Mouse (Mus musculus) embryonic facial prominence, embryonic 11.5 days (tissue): Measurements from ENCODE around the gene Bud23. TPM values are rescaled to one million over a fixed set of nuclear protein-coding genes. Genes with fewer than 3 reads are reported as not detected.

Experiments used
- ATAC-seq: fragments of 200-750 bp; cut with Nextera tagmentation; replicated peaks from 2 replicates; pipeline ENCODE4 v1.8.0; 2017; ENCODE audit warnings: low read depth; ENCODE audit not compliant: insufficient number of reproducible peaks, low FRiP score, low TSS enrichment
- DNase-seq: peaks from one replicate; pipeline ENCODE4 v3.0.0-alpha.2; 2015; ENCODE audit warnings: low spot score
- H3K27ac ChIP-seq: fragments of 300-500 bp; sonication (generic); replicated peaks from 2 replicates; pipeline ENCODE4 v1.5.1; 2014; ENCODE audit warnings: mild to moderate bottlenecking, low read depth, low read length, control low read depth
- H3K27me3 ChIP-seq: fragments of 300-500 bp; sonication (generic); 2 replicates; pipeline ENCODE4 v1.6.1; 2014; ENCODE audit warnings: mild to moderate bottlenecking, low read length, moderate library complexity, mixed read lengths; ENCODE audit not compliant: control insufficient read depth, insufficient read depth
- H3K36me3 ChIP-seq: fragments of 300-500 bp; sonication (generic); replicated peaks from 2 replicates; pipeline ENCODE4 v1.6.1; 2014; ENCODE audit warnings: low read depth, mild to moderate bottlenecking, low read length, moderate library complexity, mixed read lengths; ENCODE audit not compliant: control insufficient read depth, insufficient read depth
- H3K4me1 ChIP-seq: fragments of 300-500 bp; sonication (generic); 2 replicates; pipeline ENCODE4 v1.6.1; 2014; ENCODE audit warnings: low read length, mixed read lengths; ENCODE audit not compliant: control insufficient read depth, insufficient read depth
- H3K4me2 ChIP-seq: fragments of 300-500 bp; sonication (generic); 2 replicates; pipeline ENCODE4 v1.6.1; 2014; ENCODE audit warnings: low read depth, mild to moderate bottlenecking, control low read depth, low read length, moderate library complexity
- H3K4me3 ChIP-seq: fragments of 300-500 bp; sonication (generic); 2 replicates; pipeline ENCODE4 v1.5.1; 2014; ENCODE audit warnings: low read depth, low read length, control low read depth
- H3K9ac ChIP-seq: fragments of 300-500 bp; sonication (generic); replicated peaks from 2 replicates; pipeline ENCODE4 v1.6.1; 2014; ENCODE audit warnings: mild to moderate bottlenecking, control low read depth, low read length
- H3K9me3 ChIP-seq: fragments of 300-500 bp; sonication (generic); replicated peaks from 2 replicates; pipeline ENCODE4 v1.6.1; 2016; ENCODE audit warnings: mild to moderate bottlenecking, low read length, inconsistent platforms, mixed read lengths; ENCODE audit not compliant: control insufficient read depth
- WGBS: fragments of 180-500 bp; shearing (Covaris S2); extraction: QIAGEN DNeasy Blood & Tissue Kit; methylation state at CpG from one replicate; pipeline ENCODE4 v1.1.7; 2014; 5-methylcytosine and 5-hydroxymethylcytosine counted together
- polyA plus RNA-seq: library from polyadenylated mRNA; unstranded; fragments of >200 nt; fragmentation: Nextera tagmentation; extraction: Ambion mirVana; gene quantifications from 2 replicates; pipeline ENCODE4 v1.2.1, GENCODE M21; 2014

The Bud23 gene
- polyA plus RNA-seq, 1 experiment from 2014 or later, result 136 TPM

GRCm38 (mm10) chr5:135012671-135013441 lies 51.9 kb downstream of the Bud23 start:
- H3K4me2 ChIP-seq, result no peak overlapping the region; the same call in 1 of the 2 replicates
- no peak overlapping the region for H3K4me3 ChIP-seq
- no peaks in the 10 kb centered on the region for H3K27me3 ChIP-seq
- H3K27ac ChIP-seq, result no peak overlapping the region
- H3K9me3 ChIP-seq, result no peaks in the 10 kb centered on the region
- peak; percentile 83 for DNase-seq
- 4% methylated on average over 16 of the region's 16 CpGs for WGBS
- H3K36me3 ChIP-seq, result no peaks in the 10 kb centered on the region
- no peak for ATAC-seq
- peaks cover 4% of the 10 kb centered on the region for H3K4me1 ChIP-seq
- peak overlapping the region; percentile 28; the same call in 1 of the 2 replicates for H3K9ac ChIP-seq

GRCm38 (mm10) chr5:135011809-135012613 lies 52.7 kb downstream of the Bud23 start:
- H3K4me3 ChIP-seq, result no peak overlapping the region
- H3K27ac ChIP-seq, result no peak overlapping the region
- no peaks in the 10 kb centered on the region for H3K27me3 ChIP-seq
- ATAC-seq, result no peak
- H3K36me3 ChIP-seq, result no peaks in the 10 kb centered on the region
- H3K9ac ChIP-seq, result peak overlapping the region; percentile 22; the same call in 1 of the 2 replicates
- 18% methylated on average over 26 of the region's 26 CpGs for WGBS
- peak overlapping the region; percentile 19 for H3K4me2 ChIP-seq
- DNase-seq, result peak; percentile 20
- no peaks in the 10 kb centered on the region for H3K9me3 ChIP-seq
- peaks cover 4% of the 10 kb centered on the region for H3K4me1 ChIP-seq

GRCm38 (mm10) chr5:135010841-135011743 lies 53.7 kb downstream of the Bud23 start:
- WGBS, result 84% methylated on average over 25 of the region's 25 CpGs

DNA sequence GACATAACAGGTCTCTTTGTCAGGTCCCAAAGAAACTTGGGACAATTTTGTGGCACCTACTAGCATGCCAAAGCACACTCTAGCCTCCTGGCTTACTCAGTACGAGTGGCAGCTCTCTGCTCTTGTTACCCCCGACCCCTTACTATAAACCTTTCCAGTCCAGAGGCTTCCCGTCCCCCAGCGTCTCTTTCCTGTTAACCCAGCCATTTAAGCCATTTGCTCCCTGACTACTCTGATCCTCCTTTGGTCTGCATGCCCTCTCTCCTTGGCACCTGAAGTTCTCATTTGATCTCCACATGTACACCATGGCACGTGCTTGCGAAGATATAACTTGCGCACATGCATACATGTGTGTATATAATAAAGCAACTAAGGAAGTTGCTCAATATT lies 54.4 kb downstream of the Bud23 start:
- Histone ChIP-seq H3K4me2 (peak overlapping the region; percentile 69), H3K9ac (peak overlapping the region; percentile 32; the same call in 1 of the 2 replicates), H3K36me3 (no peaks in the 10 kb centered on the region), H3K9me3 (no peaks in the 10 kb centered on the region), H3K27me3 (no peaks in the 10 kb centered on the region), H3K27ac (peak overlapping the region; percentile 80; the same call in 1 of the 2 replicates), H3K4me1 (peaks cover 4% of the 10 kb centered on the region), H3K4me3 (peak overlapping the region; percentile 55)
- WGBS, result 63% methylated on average over 7 of the region's 7 CpGs
- ATAC-seq (no peak), DNase-seq (no peak)

More at GRCm38 (mm10) chr5:135010841-135011743, 53.7 kb downstream of the Bud23 start:
- H3K27ac ChIP-seq, result no peak overlapping the region
- no peaks in the 10 kb centered on the region for H3K9me3 ChIP-seq
- H3K4me3 ChIP-seq, result no peak overlapping the region
- H3K9ac ChIP-seq, result no peak overlapping the region
- H3K4me1 ChIP-seq, result peaks cover 4% of the 10 kb centered on the region
- DNase-seq (no peak), ATAC-seq (no peak)
- no peaks in the 10 kb centered on the region for H3K27me3 ChIP-seq
- H3K4me2 ChIP-seq, result no peak overlapping the region
- H3K36me3 ChIP-seq, result no peaks in the 10 kb centered on the region

GRCm38 (mm10) chr5:135009590-135010319 lies 55.0 kb downstream of the Bud23 start:
- ATAC-seq (peak; percentile 78), DNase-seq (peak; percentile 81)
- no peaks in the 10 kb centered on the region for H3K27me3 ChIP-seq
- H3K36me3 ChIP-seq, result no peaks in the 10 kb centered on the region
- peak overlapping the region; percentile 69 for H3K4me2 ChIP-seq
- H3K4me1 ChIP-seq, result peaks cover 4% of the 10 kb centered on the region
- under 1% methylated on average over 37 of the region's 37 CpGs for WGBS
- peak overlapping the region; percentile 80 for H3K27ac ChIP-seq
- H3K4me3 ChIP-seq, result peak overlapping the region; percentile 55
- H3K9me3 ChIP-seq, result no peaks in the 10 kb centered on the region
- H3K9ac ChIP-seq, result peak overlapping the region; percentile 32

DNA sequence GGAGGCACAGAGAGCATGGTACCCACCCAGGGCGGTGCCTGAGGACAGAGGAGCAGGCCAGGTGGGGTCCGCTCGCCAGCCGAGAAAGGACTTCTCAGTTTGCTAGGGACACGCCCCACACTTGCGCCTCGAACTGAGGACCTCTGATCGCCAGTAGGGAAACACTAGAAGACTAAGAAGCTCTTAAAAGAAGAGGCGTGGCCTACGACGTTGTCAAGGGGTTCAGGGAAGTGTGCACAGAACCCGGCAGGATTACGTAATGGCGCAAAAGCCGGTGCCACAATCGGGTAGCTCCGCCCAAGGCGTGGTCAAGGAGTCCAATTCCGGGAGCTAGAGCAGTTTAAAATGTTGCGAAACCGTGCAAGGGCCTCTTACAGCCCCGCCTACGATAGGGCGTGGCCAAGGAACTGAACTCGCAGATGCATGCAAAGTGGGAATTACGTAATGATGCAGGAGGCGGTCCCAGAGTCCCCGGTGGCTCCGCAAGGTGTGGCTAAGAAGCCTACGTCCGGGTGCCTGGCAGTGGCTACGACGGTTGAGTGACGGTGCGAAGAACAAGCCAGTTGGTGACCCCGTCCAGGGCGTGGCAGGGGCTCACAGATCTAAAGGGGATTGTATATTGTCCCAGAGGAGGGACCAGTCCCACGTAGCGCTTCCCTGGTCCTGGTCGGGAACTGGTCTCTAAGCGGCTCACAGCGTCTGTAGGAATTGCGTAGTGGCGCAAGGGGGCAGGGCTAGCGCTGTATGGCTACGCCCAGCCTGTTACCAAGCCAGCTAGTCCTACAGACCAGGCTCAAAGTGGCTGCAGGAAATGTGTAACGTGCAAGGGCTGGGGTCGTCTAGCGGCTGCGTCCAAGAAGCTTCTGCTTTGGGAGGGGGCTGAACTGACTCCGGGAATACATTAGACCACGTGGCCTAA lies 55.8 kb downstream of the Bud23 start, which contains the start of gene Abhd11:
Abhd11 (plus strand) TSS at position 482 of the 919 bp plus-strand sequence.
- ATAC-seq (peak; percentile 89), DNase-seq (peak; percentile 100)
- peak within 1 kb of the TSS; percentile 80 for H3K27ac ChIP-seq
- under 1% methylated on average over 52 of the region's 52 CpGs for WGBS
- H3K36me3 ChIP-seq, result no peaks in the 10 kb centered on the region
- H3K9me3 ChIP-seq, result no peaks in the 10 kb centered on the region
- H3K4me3 ChIP-seq, result peak within 1 kb of the TSS; percentile 55
- H3K9ac ChIP-seq, result peak within 1 kb of the TSS; percentile 56
- H3K4me1 ChIP-seq, result peaks cover 4% of the 10 kb centered on the region
- H3K4me2 ChIP-seq, result peak within 1 kb of the TSS; percentile 69
- no peaks in the 10 kb centered on the region for H3K27me3 ChIP-seq
